Mouse (Mus musculus) forebrain, embryonic 16.5 days (tissue): ENCODE data around the gene Spaca9. TPM values are rescaled to one million over a fixed set of nuclear protein-coding genes. Genes with fewer than 3 reads are reported as not detected.

Experiments used
- ATAC-seq: fragments of 200-750 bp; cut with Nextera tagmentation; 2 replicates; pipeline ENCODE4 v1.8.0; 2017; ENCODE audit warnings: mild to moderate bottlenecking, moderate library complexity
- H3K27ac ChIP-seq: fragments of 300-500 bp; sonication (generic); 2 replicates; pipeline ENCODE4 v1.5.1; 2014; ENCODE audit warnings: low read length, control low read depth
- H3K27me3 ChIP-seq: fragments of 300-500 bp; sonication (generic); replicated peaks from 2 replicates; pipeline ENCODE4 v1.6.1; 2014; ENCODE audit warnings: low read length; ENCODE audit not compliant: control insufficient read depth, insufficient read depth
- H3K36me3 ChIP-seq: fragments of 300-500 bp; sonication (generic); 2 replicates; pipeline ENCODE4 v1.6.1; 2014; ENCODE audit not compliant: control insufficient read depth, insufficient read depth
- H3K4me1 ChIP-seq: fragments of 300-500 bp; sonication (generic); replicated peaks from 2 replicates; pipeline ENCODE4 v1.6.1; 2014; ENCODE audit warnings: low read length; ENCODE audit not compliant: control insufficient read depth, insufficient read depth
- H3K4me2 ChIP-seq: fragments of 300-500 bp; sonication (generic); 2 replicates; pipeline ENCODE4 v1.6.1; 2014; ENCODE audit warnings: mild to moderate bottlenecking, low read length, control low read depth
- H3K4me3 ChIP-seq: fragments of 300-500 bp; sonication (generic); replicated peaks from 2 replicates; pipeline ENCODE4 v1.5.1; 2014; ENCODE audit warnings: mild to moderate bottlenecking, low read length, control low read depth
- H3K9ac ChIP-seq: fragments of 300-500 bp; sonication (generic); replicated peaks from 2 replicates; pipeline ENCODE4 v1.6.1; 2014; ENCODE audit warnings: low read depth, low read length, control low read depth
- H3K9me3 ChIP-seq: fragments of 300-500 bp; sonication (generic); 2 replicates; pipeline ENCODE4 v1.6.1; 2016; ENCODE audit warnings: low read length; ENCODE audit not compliant: control insufficient read depth
- WGBS: fragments of 180-500 bp; shearing (Covaris S2); extraction: QIAGEN DNeasy Blood & Tissue Kit; methylation state at CpG from one replicate; pipeline ENCODE4 v1.1.7; 2014; 5-methylcytosine and 5-hydroxymethylcytosine counted together
- polyA plus RNA-seq: library from polyadenylated mRNA; unstranded; fragments of >200 nt; fragmentation: Nextera tagmentation; extraction: Ambion mirVana; gene quantifications from 2 replicates; pipeline ENCODE4 v1.2.1, GENCODE M21; 2015

Gene Spaca9
- polyA plus RNA-seq, 1 experiment from 2014 or later, result 2.1 TPM

DNA sequence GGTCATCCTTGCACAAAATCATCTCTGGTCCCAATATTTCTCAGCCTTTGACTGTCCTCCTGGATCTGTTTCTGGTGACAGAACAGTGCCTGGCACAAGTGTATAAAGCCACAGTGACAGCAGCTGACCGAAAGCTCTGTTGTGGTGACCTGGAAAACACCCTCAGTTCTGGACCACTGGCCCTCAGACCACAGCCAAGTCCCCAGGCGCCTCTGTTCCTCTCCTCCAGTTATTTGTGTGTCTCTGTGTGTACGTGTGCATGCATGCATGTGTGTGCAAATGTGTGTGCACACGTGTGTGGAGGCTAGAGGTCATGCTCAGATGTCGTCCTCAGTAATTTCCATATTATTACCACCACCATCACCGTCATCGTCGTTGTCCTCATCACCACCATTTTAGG, 22.9 kb upstream of the Spaca9 start:
- no peak for ATAC-seq
- H3K4me1 ChIP-seq, result peaks cover 7% of the 10 kb centered on the region
- no peak overlapping the region for H3K27ac ChIP-seq
- H3K36me3 ChIP-seq, result no peaks in the 10 kb centered on the region
- no peak overlapping the region for H3K9ac ChIP-seq
- H3K9me3 ChIP-seq, result no peaks in the 10 kb centered on the region
- 90% methylated on average over 8 of the region's 8 CpGs for WGBS
- no peak overlapping the region for H3K4me3 ChIP-seq
- H3K27me3 ChIP-seq, result peaks cover 1% of the 10 kb centered on the region
- H3K4me2 ChIP-seq, result no peak overlapping the region

DNA sequence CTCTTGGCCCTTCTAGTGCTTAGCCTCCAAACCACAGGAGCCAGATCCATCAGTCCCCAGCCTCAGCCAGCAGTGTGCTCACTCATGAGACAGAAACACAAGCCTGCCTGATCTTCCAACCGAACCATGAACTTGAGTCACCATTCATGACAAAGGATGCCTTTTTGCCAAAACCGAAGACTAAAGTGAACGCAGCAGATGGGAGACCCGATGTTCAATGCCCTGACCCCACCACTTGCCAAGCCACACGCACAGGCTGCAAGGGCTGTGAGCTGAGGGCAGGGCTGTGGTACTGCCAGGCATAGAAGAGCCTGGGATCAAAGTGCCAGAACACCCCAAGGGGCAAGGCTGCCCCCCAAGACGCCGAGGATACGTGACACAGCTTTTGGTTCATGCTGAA, 13.5 kb upstream of the Spaca9 start:
- ATAC-seq, result no peak
- no peaks in the 10 kb centered on the region for H3K4me1 ChIP-seq
- no peaks in the 10 kb centered on the region for H3K36me3 ChIP-seq
- H3K4me3 ChIP-seq, result no peak overlapping the region
- 80% methylated on average over 8 of the region's 8 CpGs for WGBS
- no peak overlapping the region for H3K27ac ChIP-seq
- no peak overlapping the region for H3K9ac ChIP-seq
- H3K9me3 ChIP-seq, result no peaks in the 10 kb centered on the region
- no peak overlapping the region for H3K4me2 ChIP-seq
- H3K27me3 ChIP-seq, result no peaks in the 10 kb centered on the region

DNA sequence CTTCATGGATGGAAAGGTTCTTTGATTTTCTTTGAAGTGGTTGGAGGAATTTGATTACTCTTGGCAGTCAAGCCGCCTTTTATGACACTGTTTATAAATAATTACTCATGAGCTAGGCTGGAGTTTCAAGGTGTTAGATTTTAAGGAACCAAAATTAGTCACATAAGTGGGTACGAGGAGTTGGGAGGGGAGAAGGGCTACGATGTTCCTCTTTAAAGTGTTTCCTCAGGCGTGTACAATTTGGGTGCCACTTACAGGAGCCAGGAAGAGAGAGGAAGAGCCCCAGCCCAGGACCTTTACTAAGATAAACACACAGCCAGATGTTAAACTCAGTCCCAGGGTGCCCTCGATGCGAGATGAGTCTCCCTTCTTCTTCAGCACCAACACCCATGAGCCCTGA, 7.3 kb upstream of the Spaca9 start:
- no peak overlapping the region for H3K4me2 ChIP-seq
- no peak overlapping the region for H3K9ac ChIP-seq
- no peaks in the 10 kb centered on the region for H3K36me3 ChIP-seq
- H3K9me3 ChIP-seq, result no peaks in the 10 kb centered on the region
- no peaks in the 10 kb centered on the region for H3K27me3 ChIP-seq
- no peak for ATAC-seq
- 64% methylated on average over 6 of the region's 6 CpGs for WGBS
- H3K4me1 ChIP-seq, result no peaks in the 10 kb centered on the region
- no peak overlapping the region for H3K27ac ChIP-seq
- no peak overlapping the region for H3K4me3 ChIP-seq

DNA sequence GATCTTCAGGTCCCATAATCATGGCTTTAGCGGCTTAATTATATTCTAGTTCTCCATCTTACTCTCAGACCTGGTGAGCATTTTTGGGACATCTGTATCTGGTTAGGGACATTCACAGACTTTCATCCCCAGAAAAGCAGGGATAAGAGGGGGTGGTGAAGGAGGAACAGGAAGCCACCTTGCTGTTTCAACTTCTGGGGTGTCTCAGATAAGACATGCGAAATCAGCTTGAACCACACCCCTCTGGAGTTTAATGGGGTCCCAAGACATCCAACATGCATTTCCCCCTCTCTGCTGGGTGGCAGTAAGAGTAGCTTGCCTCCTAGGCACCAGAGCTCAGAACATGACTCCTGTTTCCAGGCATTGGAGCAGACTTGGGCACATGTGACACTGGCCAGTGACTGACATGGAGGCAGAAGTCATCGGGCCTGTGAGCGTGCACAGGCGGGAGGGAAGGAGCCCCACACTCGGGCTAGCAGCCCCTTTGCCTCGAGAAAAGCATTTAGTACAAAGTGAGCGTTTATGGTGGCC, 6.6 kb upstream of the Spaca9 start:
- no peak for ATAC-seq

DNA sequence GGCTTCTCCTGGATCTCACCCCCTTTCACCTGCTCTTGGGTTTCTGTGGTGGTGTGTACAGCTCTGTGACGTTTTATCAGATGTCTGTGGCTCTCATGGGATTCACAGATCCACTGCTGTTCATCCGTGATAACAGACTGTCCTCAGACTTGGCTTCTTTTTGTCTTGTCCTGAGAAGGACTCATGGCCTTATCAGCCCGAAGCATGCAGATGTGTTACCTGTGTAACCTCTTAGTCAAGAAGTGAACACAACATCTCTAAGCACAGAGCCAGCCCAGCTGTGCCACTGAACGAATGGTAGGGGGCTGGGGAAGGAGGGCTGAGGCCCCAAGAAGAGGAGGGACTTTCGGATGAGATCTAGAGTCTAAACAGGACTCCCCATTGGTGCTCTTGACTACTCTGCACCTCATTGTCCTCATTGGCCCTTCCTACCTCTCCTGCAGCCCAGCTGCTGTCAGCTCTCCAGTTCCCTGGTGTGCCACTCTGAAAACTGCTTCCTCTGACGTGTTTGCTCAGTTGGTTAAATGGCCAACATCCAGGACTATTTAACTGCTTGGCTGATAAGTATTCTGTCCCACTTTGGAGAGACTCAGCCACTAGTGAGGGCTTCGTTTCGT, 2.2 kb upstream of the Spaca9 start:
- Histone ChIP-seq H3K27ac (no peak overlapping the region), H3K4me1 (peaks cover 8% of the 10 kb centered on the region), H3K9ac (no peak overlapping the region), H3K36me3 (no peaks in the 10 kb centered on the region), H3K4me2 (no peak overlapping the region), H3K4me3 (no peak overlapping the region), H3K9me3 (no peaks in the 10 kb centered on the region), H3K27me3 (0 out of 2 replicates have a peak, but pooled peaks cover 3% of the 10 kb centered on the region)
- WGBS, result 69% methylated on average over 8 of the region's 8 CpGs
- ATAC-seq, result no peak

More for the DNA sequence above, 6.6 kb upstream of the Spaca9 start:
- H3K27ac ChIP-seq, result no peak overlapping the region
- 0 out of 2 replicates have a peak, but pooled peaks cover 2% of the 10 kb centered on the region for H3K27me3 ChIP-seq
- no peaks in the 10 kb centered on the region for H3K9me3 ChIP-seq
- no peak overlapping the region for H3K4me2 ChIP-seq
- no peak overlapping the region for H3K4me3 ChIP-seq
- WGBS, result 72% methylated on average over 8 of the region's 8 CpGs
- no peaks in the 10 kb centered on the region for H3K4me1 ChIP-seq
- H3K9ac ChIP-seq, result no peak overlapping the region
- H3K36me3 ChIP-seq, result no peaks in the 10 kb centered on the region

DNA sequence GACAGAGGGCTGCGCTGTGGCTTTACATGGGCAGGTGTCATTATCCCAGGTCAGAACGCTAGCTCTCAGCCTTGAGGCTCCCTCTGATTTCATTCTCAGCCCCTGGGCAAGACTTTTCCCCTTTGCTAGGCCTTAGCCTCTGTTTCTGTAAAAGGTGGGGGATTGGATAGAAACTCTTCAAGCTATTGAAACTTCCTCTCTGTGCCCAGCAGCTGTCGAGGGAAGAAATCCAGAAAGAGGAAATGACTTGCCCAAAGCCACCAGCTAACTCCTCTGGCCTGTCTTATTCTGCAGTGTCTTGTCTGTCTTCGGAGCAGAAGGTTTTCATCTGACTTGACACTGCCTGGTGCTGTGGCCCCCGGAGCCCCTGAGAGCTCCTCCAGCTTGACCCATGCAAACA, 961 bp downstream of the Spaca9 start:
- H3K4me1 ChIP-seq, result peaks cover 8% of the 10 kb centered on the region
- no peak overlapping the region for H3K9ac ChIP-seq
- H3K4me2 ChIP-seq, result no peak overlapping the region
- 0 out of 2 replicates have a peak, but pooled peaks cover 3% of the 10 kb centered on the region for H3K27me3 ChIP-seq
- 53% methylated on average over 5 of the region's 5 CpGs for WGBS
- no peak for ATAC-seq
- no peaks in the 10 kb centered on the region for H3K9me3 ChIP-seq
- no peaks in the 10 kb centered on the region for H3K36me3 ChIP-seq
- H3K4me3 ChIP-seq, result no peak overlapping the region
- no peak overlapping the region for H3K27ac ChIP-seq

DNA sequence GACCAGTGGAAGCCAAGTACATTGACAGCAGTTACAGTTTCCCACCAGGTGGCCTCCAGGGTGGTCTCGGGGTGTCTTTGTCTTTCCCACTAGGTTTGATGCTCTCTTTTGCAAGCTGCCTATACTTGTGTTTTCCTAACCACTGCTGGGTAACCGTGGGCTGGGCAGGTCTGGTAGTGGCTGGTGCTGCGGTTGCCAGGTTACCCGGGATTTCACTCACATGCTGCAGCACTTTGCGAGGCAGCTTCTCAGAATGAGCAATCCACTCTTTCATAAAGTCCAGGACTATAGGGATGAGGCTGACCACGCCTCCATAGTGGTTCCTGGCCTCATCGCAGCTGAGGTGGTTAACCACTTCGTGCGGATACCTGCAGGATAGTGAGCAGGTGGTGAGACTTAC, 6.8 kb downstream of the Spaca9 start:
- H3K4me1 ChIP-seq, result no peaks in the 10 kb centered on the region
- WGBS, result 73% methylated on average over 9 of the region's 9 CpGs
- H3K9ac ChIP-seq, result no peak overlapping the region
- no peaks in the 10 kb centered on the region for H3K27me3 ChIP-seq
- ATAC-seq, result no peak
- no peak overlapping the region for H3K4me3 ChIP-seq
- no peak overlapping the region for H3K27ac ChIP-seq
- no peak overlapping the region for H3K4me2 ChIP-seq
- H3K36me3 ChIP-seq, result peaks cover 7% of the 10 kb centered on the region; the same call in 1 of the 2 replicates
- no peaks in the 10 kb centered on the region for H3K9me3 ChIP-seq

DNA sequence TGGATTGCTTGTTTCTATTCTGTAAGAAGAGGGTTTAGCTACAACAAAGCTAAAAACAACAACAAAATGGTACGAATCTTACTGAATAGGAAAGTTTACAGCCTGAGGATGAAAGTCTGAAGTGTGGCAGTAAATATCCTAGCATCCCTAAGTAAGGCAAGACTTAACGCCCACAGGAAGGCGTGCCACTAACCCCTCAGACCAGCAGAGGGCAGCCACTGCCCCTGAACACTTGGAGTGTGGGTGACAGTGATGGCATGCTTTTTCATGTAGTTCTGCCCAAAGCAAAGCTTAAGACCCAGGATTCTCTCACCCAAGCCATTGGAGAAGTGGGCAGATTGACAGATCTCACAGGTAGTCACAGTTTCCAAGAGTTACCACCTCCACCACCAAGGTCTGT, 11.1 kb downstream of the Spaca9 start:
- Histone ChIP-seq H3K9ac (no peak overlapping the region), H3K36me3 (peaks cover 26% of the 10 kb centered on the region), H3K4me3 (no peak overlapping the region), H3K27me3 (no peaks in the 10 kb centered on the region), H3K4me2 (no peak overlapping the region), H3K4me1 (no peaks in the 10 kb centered on the region), H3K27ac (no peak overlapping the region), H3K9me3 (no peaks in the 10 kb centered on the region)
- no peak for ATAC-seq
- WGBS, result 36% methylated on average over 3 of the region's 3 CpGs

DNA sequence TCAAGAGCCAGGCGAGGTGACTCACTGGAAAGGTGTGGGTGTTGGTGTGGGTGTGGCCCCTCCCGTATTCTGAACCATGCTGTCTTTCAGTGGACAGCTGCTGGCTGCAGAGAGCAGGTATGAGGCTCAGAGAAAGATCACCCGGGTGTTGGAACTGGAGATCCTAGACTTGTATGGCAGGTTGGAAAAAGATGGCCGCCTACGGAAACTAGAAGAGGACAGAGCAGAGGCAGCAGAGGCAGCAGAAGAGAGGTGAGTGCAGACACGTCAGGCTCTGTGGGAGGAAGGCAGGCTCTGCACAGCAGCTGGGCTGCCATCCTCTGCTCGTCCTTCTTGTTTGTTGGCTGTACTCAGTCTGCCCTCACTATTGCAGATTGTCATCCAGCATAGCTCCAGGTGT, 13.6 kb downstream of the Spaca9 start:
- Histone ChIP-seq H3K4me3 (no peak overlapping the region), H3K27me3 (no peaks in the 10 kb centered on the region), H3K4me2 (no peak overlapping the region), H3K9ac (no peak overlapping the region), H3K9me3 (no peaks in the 10 kb centered on the region), H3K27ac (no peak overlapping the region), H3K36me3 (peaks cover 32% of the 10 kb centered on the region), H3K4me1 (0 out of 2 replicates have a peak, but pooled peaks cover 2% of the 10 kb centered on the region)
- 92% methylated on average over 7 of the region's 7 CpGs for WGBS
- no peak for ATAC-seq
